Mouse (Mus musculus) erythroblast, embryonic 14.5 days (primary cell): ENCODE results near the gene Snph.

Source experiments
- GATA1 ChIP-seq: IDR thresholded peaks from 2 replicates; pipeline ENCODE4 v1.6.1; 2012; ENCODE audit warnings: low read length, inconsistent platforms, mixed read lengths
- TAL1 ChIP-seq: IDR thresholded peaks from 3 replicates; pipeline ENCODE4 v1.6.1; 2012; ENCODE audit warnings: low read length, inconsistent platforms, mixed read lengths

DNA sequence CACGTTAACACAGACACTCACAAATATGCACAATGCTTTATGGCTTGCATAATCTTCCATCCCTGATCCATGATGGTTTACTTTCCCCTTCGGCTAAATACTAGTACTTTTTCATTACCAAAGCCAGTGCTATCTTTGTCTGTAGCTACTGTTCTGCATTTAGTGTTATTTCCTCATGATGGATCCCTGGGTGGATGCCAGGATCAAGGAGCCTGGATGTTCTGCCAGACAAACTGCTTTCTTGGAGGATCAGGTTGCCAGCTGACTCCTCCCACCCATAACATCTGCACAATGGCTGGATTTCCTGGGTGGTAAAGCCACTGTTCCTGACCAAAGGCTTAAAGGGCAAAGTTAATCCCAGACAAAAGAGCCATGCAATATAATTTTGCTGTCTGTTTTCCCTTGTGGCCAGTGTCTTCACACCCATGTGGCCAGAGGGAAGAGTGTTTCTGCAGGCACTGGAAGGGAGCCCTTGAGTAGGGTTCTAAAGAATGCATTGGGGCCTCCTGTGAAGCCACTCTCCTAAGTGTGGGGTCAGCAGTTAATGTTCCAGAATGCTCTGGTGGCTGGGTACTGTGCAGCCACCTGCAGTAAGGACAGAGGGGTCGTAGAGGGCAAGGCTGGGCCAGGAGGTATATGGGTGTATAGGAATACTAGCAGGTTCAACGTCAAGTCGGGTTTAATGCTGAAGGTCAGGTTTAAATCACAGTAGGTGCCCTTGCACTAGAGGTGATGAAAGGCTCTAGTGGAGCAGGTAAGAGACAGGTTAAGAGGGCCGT is 15.7 kb downstream of the Snph start:
- no peak for TF ChIP-seq TAL1
- no peak for TF ChIP-seq GATA1
